Mouse (Mus musculus) lung, adult 2 months (tissue): ENCODE measurements around the gene Prx.

ENCODE experiments used
- CTCF ChIP-seq: fragments of 200-500 bp; IDR thresholded peaks from 2 replicates; pipeline ENCODE4 v1.5.1; 2011; ENCODE audit warnings: mild to moderate bottlenecking, low read length, control low read depth; ENCODE audit not compliant: insufficient read depth
- POLR2A ChIP-seq: fragments of 200-500 bp; IDR thresholded peaks from 2 replicates; pipeline ENCODE4 v1.6.1; 2011; ENCODE audit warnings: low read depth, mild to moderate bottlenecking, control low read depth, low read length, borderline replicate concordance; ENCODE audit errors: extremely low read depth

GRCm38 (mm10) chr7:27459640-27460039 lies 39.5 kb upstream of the Prx start:
- TF ChIP-seq CTCF (no peak), POLR2A (no peak)
